Mouse (Mus musculus) lung, postnatal 0 days (tissue): ENCODE results near the gene Abcg1.

Source experiments
- CTCF ChIP-seq: IDR thresholded peaks from 2 replicates; pipeline ENCODE4 v1.5.1; 2016; ENCODE audit warnings: antibody characterized with exemption, mild to moderate bottlenecking
- EP300 ChIP-seq: IDR thresholded peaks from 2 replicates; pipeline ENCODE4 v1.6.1; 2016; ENCODE audit warnings: antibody characterized with exemption, mild to moderate bottlenecking, control low read depth

DNA sequence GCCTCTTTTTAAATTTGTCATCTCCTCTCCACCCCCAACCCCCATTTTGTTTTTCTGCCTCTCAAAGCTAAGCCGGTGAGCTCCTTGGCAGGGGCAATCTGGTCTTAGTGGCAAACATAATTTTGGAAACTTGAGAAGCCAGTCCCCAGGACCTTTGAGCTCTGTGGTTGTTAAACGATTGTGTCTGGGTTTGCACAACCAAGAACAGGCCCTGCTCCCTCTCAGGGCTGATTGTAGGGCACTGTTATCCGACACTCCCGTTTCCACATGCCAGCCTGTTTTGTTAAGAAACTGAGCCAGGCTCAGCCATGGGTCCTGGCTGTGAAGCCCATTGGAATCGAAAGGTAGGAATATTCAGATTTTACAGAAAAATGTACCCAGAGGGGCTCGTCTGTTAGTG is 8.6 kb downstream of the Abcg1 start:
- TF ChIP-seq CTCF (no peak), EP300 (no peak)
